Mouse (Mus musculus) erythroblast, embryonic 14.5 days (primary cell): ENCODE results near the gene Lmx1b. TPM values are rescaled to one million over a fixed set of nuclear protein-coding genes. Genes with fewer than 3 reads are reported as not detected.

Experiments
- H3K27me3 ChIP-seq: 2 replicates; pipeline ENCODE4 v1.6.1; 2012; ENCODE audit warnings: inconsistent platforms; ENCODE audit not compliant: control insufficient read depth
- H3K36me3 ChIP-seq: 2 replicates; pipeline ENCODE4 v1.6.1; 2012; ENCODE audit warnings: mild to moderate bottlenecking, inconsistent platforms; ENCODE audit not compliant: control insufficient read depth
- H3K4me1 ChIP-seq: 2 replicates; pipeline ENCODE4 v1.6.1; 2012; ENCODE audit warnings: inconsistent platforms; ENCODE audit not compliant: control insufficient read depth
- H3K4me3 ChIP-seq: replicated peaks from 2 replicates; pipeline ENCODE3; 2012; ENCODE audit warnings: moderate library complexity, mild to moderate bottlenecking, inconsistent platforms
- H3K9me3 ChIP-seq: 2 replicates; pipeline ENCODE4 v1.6.1; 2012; ENCODE audit warnings: low read length, inconsistent platforms, mixed read lengths; ENCODE audit not compliant: control insufficient read depth
- GATA1 ChIP-seq: IDR thresholded peaks from 2 replicates; pipeline ENCODE4 v1.6.1; 2012; ENCODE audit warnings: low read length, inconsistent platforms, mixed read lengths
- TAL1 ChIP-seq: IDR thresholded peaks from 3 replicates; pipeline ENCODE4 v1.6.1; 2012; ENCODE audit warnings: low read length, inconsistent platforms, mixed read lengths
- polyA plus RNA-seq: library from polyadenylated mRNA; stranded (reverse); fragments of >175 nt; gene quantifications from 2 replicates; pipeline ENCODE4 v1.2.3, GENCODE M21; 2012

The Lmx1b gene
- polyA plus RNA-seq, 1 experiment: not detected

DNA sequence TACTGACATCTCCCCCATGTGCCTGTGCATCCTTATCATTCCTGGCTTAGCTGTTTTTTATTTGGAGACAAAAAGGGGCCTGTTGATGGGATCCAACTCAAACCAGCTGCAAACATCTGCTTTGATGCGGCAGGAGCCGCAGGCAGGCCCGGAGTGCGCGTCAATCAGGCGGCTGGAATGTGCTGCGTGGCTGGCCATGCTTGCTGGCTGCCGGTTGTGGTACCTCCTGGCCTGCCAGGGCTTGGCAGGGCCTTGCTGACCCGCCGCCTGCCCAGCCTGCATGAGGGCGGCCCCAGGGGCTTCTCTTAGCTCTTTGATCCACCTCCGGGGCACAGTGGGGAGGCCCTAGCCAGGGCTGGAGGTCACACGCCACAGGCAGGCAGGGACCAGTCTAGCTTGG, 64.9 kb downstream of the Lmx1b start:
- no peaks in the 10 kb centered on the region for H3K4me1 ChIP-seq
- H3K9me3 ChIP-seq: no peaks in the 10 kb centered on the region
- H3K36me3 ChIP-seq: no peaks in the 10 kb centered on the region
- TF ChIP-seq GATA1 (no peak), TAL1 (no peak)
- no peak overlapping the region for H3K4me3 ChIP-seq
- H3K27me3 ChIP-seq: peaks cover 18% of the 10 kb centered on the region

DNA sequence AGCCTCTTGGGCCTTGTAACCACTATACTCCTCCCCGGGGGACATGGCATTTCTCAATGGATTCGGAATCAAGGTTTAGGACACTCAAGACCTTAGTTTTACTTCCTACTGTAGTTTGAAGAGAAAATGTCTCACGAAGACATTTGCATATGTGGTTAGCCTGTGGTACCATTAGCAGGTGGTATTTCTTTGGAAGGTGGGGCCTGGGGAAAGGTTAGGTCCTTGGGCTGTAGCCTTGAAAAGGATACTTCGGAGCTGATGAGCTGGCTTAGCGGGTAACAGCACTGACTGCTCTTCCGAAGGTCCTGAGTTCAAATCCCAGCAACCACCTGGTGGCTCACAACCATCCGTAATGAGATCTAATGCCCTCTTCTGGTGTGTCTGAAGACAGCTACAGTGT, 67.2 kb downstream of the Lmx1b start:
- peaks cover 5% of the 10 kb centered on the region for H3K27me3 ChIP-seq
- H3K4me1 ChIP-seq: no peaks in the 10 kb centered on the region
- no peak overlapping the region for H3K4me3 ChIP-seq
- H3K9me3 ChIP-seq: no peaks in the 10 kb centered on the region
- no peaks in the 10 kb centered on the region for H3K36me3 ChIP-seq
- TF ChIP-seq GATA1 (no peak), TAL1 (no peak)

DNA sequence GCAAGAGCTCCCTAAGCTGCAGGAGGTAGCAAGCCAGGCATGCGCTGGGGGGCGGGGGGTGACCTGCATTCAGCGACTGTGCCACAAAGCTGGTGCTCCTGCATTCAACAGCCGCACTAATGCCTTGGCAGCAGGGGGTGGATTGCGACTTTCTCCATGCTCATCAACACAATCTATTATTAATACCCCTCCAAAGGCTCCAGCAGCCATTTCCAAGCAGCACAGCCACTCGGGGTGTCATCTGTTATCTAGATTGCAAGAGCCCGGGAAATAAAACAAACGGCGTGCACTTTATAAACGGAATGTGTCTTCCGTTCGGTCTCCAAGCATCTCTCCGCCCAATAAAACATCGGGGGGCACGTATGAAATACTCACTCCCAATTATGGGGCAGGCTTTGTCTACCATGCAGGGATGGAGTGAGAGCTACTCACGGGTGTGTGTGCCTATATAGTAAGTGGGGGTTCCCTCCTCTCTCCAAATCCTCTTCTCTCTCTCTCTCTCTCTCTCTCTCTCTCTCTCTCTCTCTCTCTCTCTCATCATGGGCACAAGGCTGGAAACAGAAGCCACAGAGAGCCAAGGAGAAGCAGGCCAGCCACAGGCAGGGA, 69.0 kb downstream of the Lmx1b start:
- no peak for TF ChIP-seq TAL1
- no peak for TF ChIP-seq GATA1
- Histone ChIP-seq H3K4me3 (no peak overlapping the region), H3K4me1 (no peaks in the 10 kb centered on the region), H3K36me3 (no peaks in the 10 kb centered on the region), H3K27me3 (peaks cover 5% of the 10 kb centered on the region), H3K9me3 (no peaks in the 10 kb centered on the region)

DNA sequence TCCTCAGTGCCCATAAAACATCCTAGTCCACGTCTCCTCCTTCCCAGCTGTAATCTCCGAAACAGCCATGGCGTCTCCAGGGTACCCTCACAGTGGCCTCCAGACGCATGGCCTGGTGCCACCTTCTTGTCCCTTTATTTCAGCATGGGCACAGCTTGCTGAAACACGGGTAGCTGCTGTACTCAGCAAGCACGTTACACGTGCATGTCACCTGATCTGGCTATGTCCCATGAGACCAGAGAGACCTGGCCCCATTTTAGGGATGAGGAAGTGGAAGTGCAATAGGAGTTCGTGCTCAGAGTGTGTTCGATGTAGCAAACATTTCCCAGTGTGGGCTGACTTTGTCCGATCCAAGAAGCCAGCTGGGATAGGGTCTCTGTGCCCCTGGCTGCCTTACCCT, 70.6 kb downstream of the Lmx1b start:
- H3K27me3 ChIP-seq: peaks cover 5% of the 10 kb centered on the region
- no peak overlapping the region for H3K4me3 ChIP-seq
- H3K36me3 ChIP-seq: no peaks in the 10 kb centered on the region
- no peak for TF ChIP-seq GATA1
- TF ChIP-seq TAL1: no peak
- no peaks in the 10 kb centered on the region for H3K4me1 ChIP-seq
- no peaks in the 10 kb centered on the region for H3K9me3 ChIP-seq

DNA sequence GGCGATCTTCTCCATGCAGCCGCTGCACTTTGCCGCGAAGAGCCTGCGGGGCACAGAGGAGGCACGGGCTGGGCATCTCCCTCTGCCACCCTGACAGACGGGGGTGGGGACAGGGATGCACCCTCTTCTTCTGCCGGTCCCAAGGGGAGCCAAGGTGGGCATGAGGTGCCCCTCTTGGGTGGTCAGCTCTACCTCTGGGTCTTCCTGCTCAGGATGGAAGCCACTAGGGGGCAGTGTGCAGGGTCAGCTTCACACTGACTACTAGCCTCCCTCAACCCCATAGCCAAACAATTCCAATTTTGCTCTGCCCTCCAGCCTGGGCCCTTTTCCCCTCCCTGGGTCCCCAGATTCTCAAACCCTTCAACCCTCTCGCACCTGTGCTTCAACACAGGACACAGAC, 71.1 kb downstream of the Lmx1b start:
- Histone ChIP-seq H3K36me3 (no peaks in the 10 kb centered on the region), H3K27me3 (peaks cover 5% of the 10 kb centered on the region), H3K4me1 (no peaks in the 10 kb centered on the region), H3K9me3 (no peaks in the 10 kb centered on the region), H3K4me3 (no peak overlapping the region)
- TF ChIP-seq TAL1: no peak
- no peak for TF ChIP-seq GATA1

DNA sequence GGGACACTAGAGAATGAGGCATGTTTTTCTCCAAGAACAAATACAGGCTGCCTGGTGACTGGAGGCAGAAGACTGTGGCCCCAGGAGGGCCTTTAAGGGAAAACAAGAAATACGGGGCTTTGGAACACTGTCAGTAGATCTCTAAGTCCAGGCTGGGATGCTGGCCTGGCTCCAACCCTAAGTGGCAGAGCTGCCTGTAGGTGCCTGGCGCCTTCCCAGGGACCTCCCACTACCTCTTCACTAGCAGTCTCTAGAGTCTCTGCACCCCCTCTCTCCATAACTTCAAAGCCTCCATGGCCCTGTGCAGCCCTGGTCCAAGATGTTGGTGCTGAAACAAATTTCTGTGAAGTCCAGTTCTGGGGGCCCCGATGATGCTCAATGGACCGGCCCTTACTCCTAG, 74.4 kb downstream of the Lmx1b start:
- Histone ChIP-seq H3K27me3 (peaks cover 5% of the 10 kb centered on the region), H3K4me3 (no peak overlapping the region), H3K4me1 (no peaks in the 10 kb centered on the region), H3K36me3 (no peaks in the 10 kb centered on the region), H3K9me3 (no peaks in the 10 kb centered on the region)
- no peak for TF ChIP-seq TAL1
- TF ChIP-seq GATA1: no peak

DNA sequence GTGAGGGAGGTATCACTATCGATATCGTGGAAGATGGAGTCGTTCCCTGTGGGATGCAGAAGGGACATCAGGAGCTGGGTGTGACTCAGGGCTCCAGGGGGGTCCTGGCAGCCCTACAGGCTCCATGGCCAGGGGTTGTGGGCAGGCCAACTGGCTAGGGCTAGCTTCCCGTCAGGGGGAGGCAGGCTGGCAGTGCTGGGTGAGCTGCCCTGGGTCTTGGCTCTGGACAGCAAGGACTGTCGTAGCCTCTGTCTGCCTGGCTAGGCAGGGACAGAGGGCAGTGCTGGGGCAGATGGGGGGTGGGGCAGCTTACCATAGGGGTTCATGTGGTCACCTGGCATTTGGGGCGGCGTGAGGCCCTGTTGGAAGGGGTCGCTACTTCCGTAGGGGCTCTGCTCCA, 75.6 kb downstream of the Lmx1b start:
- no peaks in the 10 kb centered on the region for H3K9me3 ChIP-seq
- H3K4me3 ChIP-seq: no peak overlapping the region
- H3K36me3 ChIP-seq: no peaks in the 10 kb centered on the region
- H3K27me3 ChIP-seq: peaks cover 5% of the 10 kb centered on the region; the same call in 1 of the 2 replicates
- H3K4me1 ChIP-seq: no peaks in the 10 kb centered on the region
- TF ChIP-seq TAL1 (no peak), GATA1 (no peak)

DNA sequence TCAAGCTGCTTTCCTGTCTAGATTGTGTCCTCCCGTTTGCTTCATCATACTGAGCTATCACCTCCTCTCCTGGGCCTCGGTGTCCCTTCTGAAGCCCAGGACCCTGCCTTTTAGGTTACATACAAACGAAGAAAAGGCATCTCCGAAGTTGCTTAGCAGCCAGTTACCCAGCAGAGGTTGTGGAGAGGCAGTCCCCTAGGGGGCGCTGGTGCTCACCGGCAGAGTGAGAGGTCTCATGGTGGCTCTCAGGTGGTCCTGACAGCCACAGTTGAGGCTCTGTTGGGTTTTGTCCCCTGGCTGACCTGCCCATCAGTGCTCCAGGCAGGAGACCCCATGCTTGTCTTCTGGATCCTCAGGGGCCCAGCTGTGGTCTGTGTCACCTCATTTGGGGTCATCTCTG, 80.6 kb downstream of the Lmx1b start:
- Histone ChIP-seq H3K27me3 (no peaks in the 10 kb centered on the region; the same call in 1 of the 2 replicates), H3K36me3 (no peaks in the 10 kb centered on the region), H3K4me3 (no peak overlapping the region), H3K9me3 (no peaks in the 10 kb centered on the region), H3K4me1 (no peaks in the 10 kb centered on the region)
- TF ChIP-seq GATA1 (no peak), TAL1 (no peak)

DNA sequence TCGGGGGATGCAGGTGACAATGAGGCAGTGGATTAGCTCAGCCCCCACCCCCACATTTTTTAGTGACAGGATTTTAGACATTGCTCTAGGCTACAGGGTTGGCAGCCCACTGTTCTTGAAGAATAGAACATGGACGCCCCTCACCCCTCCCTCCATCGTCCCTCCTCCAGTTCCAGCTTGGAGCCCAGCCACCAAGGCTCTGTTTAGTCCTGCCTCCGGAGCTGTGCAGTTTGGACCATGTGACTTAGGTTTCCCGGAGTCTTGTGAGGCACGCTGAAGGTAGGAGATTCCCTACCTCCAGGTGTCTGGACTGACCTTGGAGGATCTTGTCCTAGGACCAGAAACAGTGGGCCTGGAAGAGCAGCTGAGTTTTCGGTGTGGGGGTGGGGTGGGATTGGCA, 81.0 kb downstream of the Lmx1b start:
- H3K4me3 ChIP-seq: no peak overlapping the region
- no peaks in the 10 kb centered on the region for H3K4me1 ChIP-seq
- H3K27me3 ChIP-seq: no peaks in the 10 kb centered on the region; the same call in 1 of the 2 replicates
- no peaks in the 10 kb centered on the region for H3K36me3 ChIP-seq
- H3K9me3 ChIP-seq: no peaks in the 10 kb centered on the region
- TF ChIP-seq GATA1 (no peak), TAL1 (no peak)

DNA sequence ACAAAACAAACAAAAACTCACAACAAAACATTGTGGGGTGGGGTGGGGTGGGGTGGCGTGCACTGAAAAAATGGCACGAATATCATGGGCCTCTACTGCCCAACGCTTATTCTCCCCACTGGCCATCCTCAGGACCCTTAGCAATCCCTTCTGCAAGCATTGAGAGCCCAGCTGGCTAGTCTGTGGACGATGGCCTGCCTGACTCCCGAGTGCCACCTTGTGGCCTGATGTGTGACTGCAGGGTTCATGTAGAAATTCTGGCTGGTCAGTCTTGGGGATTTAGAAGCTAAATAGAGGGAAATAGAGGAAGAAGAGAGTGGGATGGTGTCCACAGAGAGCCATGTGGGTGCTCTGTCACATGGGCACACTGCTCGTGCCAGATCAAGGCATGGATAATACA, 82.1 kb downstream of the Lmx1b start:
- no peaks in the 10 kb centered on the region for H3K4me1 ChIP-seq
- H3K27me3 ChIP-seq: no peaks in the 10 kb centered on the region; the same call in 1 of the 2 replicates
- no peaks in the 10 kb centered on the region for H3K36me3 ChIP-seq
- TF ChIP-seq GATA1 (no peak), TAL1 (no peak)
- H3K4me3 ChIP-seq: no peak overlapping the region
- H3K9me3 ChIP-seq: no peaks in the 10 kb centered on the region
